Mouse (Mus musculus): ENCODE results near the gene Lrrc4. TPM values are rescaled to one million over a fixed set of nuclear protein-coding genes. Genes with fewer than 3 reads are reported as not detected.

Gene Lrrc4
- polyA plus RNA-seq, 1 experiment from 2014 or later, result 6.7 TPM

- peak; percentile 30; the same call in 1 of the 2 replicates for ATAC-seq
- WGBS, result 86% methylated on average over 5 of the region's 5 CpGs
- peaks cover 10% of the 10 kb centered on the region for H3K4me1 ChIP-seq (ENCODE audit: control insufficient read depth, insufficient read depth, low read length)
- H3K9ac ChIP-seq (ENCODE audit: low read depth, low read length), result no peak overlapping the region
- H3K36me3 ChIP-seq (ENCODE audit: control insufficient read depth, insufficient read depth, low read length), result no peaks in the 10 kb centered on the region
- H3K27ac ChIP-seq (ENCODE audit: low read length), result no peak overlapping the region
- no peaks in the 10 kb centered on the region for H3K9me3 ChIP-seq (replicated peaks; ENCODE audit: control insufficient read depth, low read length, poor library complexity, severe bottlenecking)
- H3K27me3 ChIP-seq (ENCODE audit: control insufficient read depth, insufficient read depth, low read depth, low read length), result no peaks in the 10 kb centered on the region
- H3K4me2 ChIP-seq (ENCODE audit: low read length), result no peak overlapping the region
- H3K4me3 ChIP-seq (ENCODE audit: low read depth, low read length), result no peak overlapping the region
Observed at GRCm38 (mm10) chr6:28871725-28872420, 40.3 kb upstream of the Lrrc4 start.

GRCm38 (mm10) chr6:28867516-28868251 lies 36.1 kb upstream of the Lrrc4 start:
- H3K9ac ChIP-seq (ENCODE audit: low read depth, low read length), result no peak overlapping the region
- H3K4me2 ChIP-seq (ENCODE audit: low read length), result no peak overlapping the region
- H3K27me3 ChIP-seq (ENCODE audit: control insufficient read depth, insufficient read depth, low read depth, low read length), result no peaks in the 10 kb centered on the region
- WGBS, result 73% methylated on average over 2 of the region's 2 CpGs
- no peak overlapping the region for H3K27ac ChIP-seq (ENCODE audit: low read length)
- ATAC-seq, result no peak
- H3K4me1 ChIP-seq (ENCODE audit: control insufficient read depth, insufficient read depth, low read length), result peaks cover 13% of the 10 kb centered on the region
- no peaks in the 10 kb centered on the region for H3K9me3 ChIP-seq (replicated peaks; ENCODE audit: control insufficient read depth, low read length, poor library complexity, severe bottlenecking)
- H3K36me3 ChIP-seq (ENCODE audit: control insufficient read depth, insufficient read depth, low read length), result no peaks in the 10 kb centered on the region
- no peak overlapping the region for H3K4me3 ChIP-seq (ENCODE audit: low read depth, low read length)

- 97% methylated on average over 3 of the region's 3 CpGs for WGBS
- H3K27ac ChIP-seq (ENCODE audit: low read length), result no peak overlapping the region
- H3K4me1 ChIP-seq (ENCODE audit: control insufficient read depth, insufficient read depth, low read length), result peaks cover 13% of the 10 kb centered on the region
- no peaks in the 10 kb centered on the region for H3K9me3 ChIP-seq (replicated peaks; ENCODE audit: control insufficient read depth, low read length, poor library complexity, severe bottlenecking)
- ATAC-seq, result no peak
- no peaks in the 10 kb centered on the region for H3K27me3 ChIP-seq (ENCODE audit: control insufficient read depth, insufficient read depth, low read depth, low read length)
- H3K36me3 ChIP-seq (ENCODE audit: control insufficient read depth, insufficient read depth, low read length), result no peaks in the 10 kb centered on the region
- no peak overlapping the region for H3K4me2 ChIP-seq (ENCODE audit: low read length)
- H3K9ac ChIP-seq (ENCODE audit: low read depth, low read length), result no peak overlapping the region
- no peak overlapping the region for H3K4me3 ChIP-seq (ENCODE audit: low read depth, low read length)
Observed at GRCm38 (mm10) chr6:28866206-28866605, 34.7 kb upstream of the Lrrc4 start.

- Histone ChIP-seq H3K4me2 (ENCODE audit: low read length) (peak overlapping the region; percentile 15; the same call in 1 of the 2 replicates), H3K4me3 (ENCODE audit: low read depth, low read length) (no peak overlapping the region), H3K9ac (ENCODE audit: low read depth, low read length) (no peak overlapping the region), H3K36me3 (ENCODE audit: control insufficient read depth, insufficient read depth, low read length) (no peaks in the 10 kb centered on the region), H3K4me1 (ENCODE audit: control insufficient read depth, insufficient read depth, low read length) (peaks cover 16% of the 10 kb centered on the region), H3K9me3 (replicated peaks; ENCODE audit: control insufficient read depth, low read length, poor library complexity, severe bottlenecking) (no peaks in the 10 kb centered on the region), H3K27me3 (ENCODE audit: control insufficient read depth, insufficient read depth, low read depth, low read length) (no peaks in the 10 kb centered on the region), H3K27ac (ENCODE audit: low read length) (peak overlapping the region; percentile 59)
- 28% methylated on average over 10 of the region's 10 CpGs for WGBS
- ATAC-seq, result peak; percentile 77
Observed at GRCm38 (mm10) chr6:28865112-28865511, 33.6 kb upstream of the Lrrc4 start.

GRCm38 (mm10) chr6:28864684-28865083 lies 33.1 kb upstream of the Lrrc4 start:
- H3K9ac ChIP-seq (ENCODE audit: low read depth, low read length), result no peak overlapping the region
- 19% methylated on average over 5 of the region's 5 CpGs for WGBS

GRCm38 (mm10) chr6:28862304-28862703 lies 30.8 kb upstream of the Lrrc4 start:
- no peak overlapping the region for H3K4me2 ChIP-seq (ENCODE audit: low read length)
- H3K36me3 ChIP-seq (ENCODE audit: control insufficient read depth, insufficient read depth, low read length), result no peaks in the 10 kb centered on the region
- no peak for ATAC-seq
- H3K9ac ChIP-seq (ENCODE audit: low read depth, low read length), result no peak overlapping the region
- no peaks in the 10 kb centered on the region for H3K9me3 ChIP-seq (replicated peaks; ENCODE audit: control insufficient read depth, low read length, poor library complexity, severe bottlenecking)
- peaks cover 16% of the 10 kb centered on the region for H3K4me1 ChIP-seq (ENCODE audit: control insufficient read depth, insufficient read depth, low read length)
- H3K27ac ChIP-seq (ENCODE audit: low read length), result no peak overlapping the region
- H3K27me3 ChIP-seq (ENCODE audit: control insufficient read depth, insufficient read depth, low read depth, low read length), result no peaks in the 10 kb centered on the region
- no peak overlapping the region for H3K4me3 ChIP-seq (ENCODE audit: low read depth, low read length)
- 63% methylated on average over 8 of the region's 8 CpGs for WGBS

More at GRCm38 (mm10) chr6:28864684-28865083, 33.1 kb upstream of the Lrrc4 start:
- Histone ChIP-seq H3K27ac (ENCODE audit: low read length) (peak overlapping the region; percentile 59), H3K4me1 (ENCODE audit: control insufficient read depth, insufficient read depth, low read length) (peaks cover 16% of the 10 kb centered on the region), H3K4me2 (ENCODE audit: low read length) (peak overlapping the region; percentile 15), H3K36me3 (ENCODE audit: control insufficient read depth, insufficient read depth, low read length) (no peaks in the 10 kb centered on the region), H3K27me3 (ENCODE audit: control insufficient read depth, insufficient read depth, low read depth, low read length) (no peaks in the 10 kb centered on the region), H3K9me3 (replicated peaks; ENCODE audit: control insufficient read depth, low read length, poor library complexity, severe bottlenecking) (no peaks in the 10 kb centered on the region), H3K4me3 (ENCODE audit: low read depth, low read length) (no peak overlapping the region)
- peak; percentile 69 for ATAC-seq

- Histone ChIP-seq H3K27me3 (ENCODE audit: control insufficient read depth, insufficient read depth, low read depth, low read length) (no peaks in the 10 kb centered on the region), H3K4me1 (ENCODE audit: control insufficient read depth, insufficient read depth, low read length) (peaks cover 16% of the 10 kb centered on the region), H3K4me3 (ENCODE audit: low read depth, low read length) (no peak overlapping the region), H3K27ac (ENCODE audit: low read length) (no peak overlapping the region), H3K36me3 (ENCODE audit: control insufficient read depth, insufficient read depth, low read length) (no peaks in the 10 kb centered on the region), H3K9ac (ENCODE audit: low read depth, low read length) (no peak overlapping the region), H3K9me3 (replicated peaks; ENCODE audit: control insufficient read depth, low read length, poor library complexity, severe bottlenecking) (no peaks in the 10 kb centered on the region), H3K4me2 (ENCODE audit: low read length) (no peak overlapping the region)
- ATAC-seq, result no peak
- 37% methylated on average over 2 of the region's 2 CpGs for WGBS
Observed at GRCm38 (mm10) chr6:28860922-28861321, 29.4 kb upstream of the Lrrc4 start.

GRCm38 (mm10) chr6:28860450-28860849 lies 28.9 kb upstream of the Lrrc4 start:
- WGBS, result 23% methylated on average over 2 of the region's 2 CpGs
- Histone ChIP-seq H3K4me3 (ENCODE audit: low read depth, low read length) (no peak overlapping the region), H3K4me1 (ENCODE audit: control insufficient read depth, insufficient read depth, low read length) (peaks cover 16% of the 10 kb centered on the region), H3K9me3 (replicated peaks; ENCODE audit: control insufficient read depth, low read length, poor library complexity, severe bottlenecking) (no peaks in the 10 kb centered on the region), H3K36me3 (ENCODE audit: control insufficient read depth, insufficient read depth, low read length) (no peaks in the 10 kb centered on the region), H3K4me2 (ENCODE audit: low read length) (no peak overlapping the region), H3K27ac (ENCODE audit: low read length) (no peak overlapping the region), H3K9ac (ENCODE audit: low read depth, low read length) (no peak overlapping the region), H3K27me3 (ENCODE audit: control insufficient read depth, insufficient read depth, low read depth, low read length) (no peaks in the 10 kb centered on the region)
- no peak for ATAC-seq

- no peak for ATAC-seq
- Histone ChIP-seq H3K4me1 (ENCODE audit: control insufficient read depth, insufficient read depth, low read length) (peaks cover 12% of the 10 kb centered on the region), H3K9me3 (replicated peaks; ENCODE audit: control insufficient read depth, low read length, poor library complexity, severe bottlenecking) (no peaks in the 10 kb centered on the region), H3K36me3 (ENCODE audit: control insufficient read depth, insufficient read depth, low read length) (no peaks in the 10 kb centered on the region), H3K27me3 (ENCODE audit: control insufficient read depth, insufficient read depth, low read depth, low read length) (no peaks in the 10 kb centered on the region), H3K4me3 (ENCODE audit: low read depth, low read length) (no peak overlapping the region), H3K9ac (ENCODE audit: low read depth, low read length) (no peak overlapping the region), H3K4me2 (ENCODE audit: low read length) (no peak overlapping the region), H3K27ac (ENCODE audit: low read length) (no peak overlapping the region)
- 89% methylated on average over 2 of the region's 2 CpGs for WGBS
Observed at GRCm38 (mm10) chr6:28859094-28859493, 27.5 kb upstream of the Lrrc4 start.

All from midbrain, embryonic 16.5 days (tissue).